Mouse (Mus musculus) cerebellum, adult 9-11 months (tissue): ENCODE measurements around the gene Loxl1.
"Not testable (repeated sequence)": the region's sequence is repeated elsewhere in the genome, so short reads cannot be mapped to it uniquely, and the experiment has no call there.

ENCODE experiments used
- DNase-seq: peaks from one replicate; pipeline ENCODE4 v3.0.0; 2022

The Loxl1 gene

GRCm38 (mm10) chr9:58275115-58275774 is 37.7 kb downstream of the Loxl1 start:
- peak; percentile 42 for DNase-seq

GRCm38 (mm10) chr9:58274626-58275025 is 38.4 kb downstream of the Loxl1 start:
- no peak for DNase-seq

GRCm38 (mm10) chr9:58274101-58274604 is 38.8 kb downstream of the Loxl1 start:
- no peak for DNase-seq

- DNase-seq, result no peak
Measured at GRCm38 (mm10) chr9:58272855-58273254, 40.1 kb downstream of the Loxl1 start.

GRCm38 (mm10) chr9:58272068-58272541 is 40.9 kb downstream of the Loxl1 start:
- no peak for DNase-seq

GRCm38 (mm10) chr9:58271551-58271950 is 41.4 kb downstream of the Loxl1 start:
- not testable (repeated sequence) for DNase-seq

- no peak for DNase-seq
Measured at GRCm38 (mm10) chr9:58271109-58271508, 41.9 kb downstream of the Loxl1 start.

- DNase-seq, result no peak
Measured at GRCm38 (mm10) chr9:58270081-58270480, 42.9 kb downstream of the Loxl1 start.

- DNase-seq, result peak; percentile 49
Measured at GRCm38 (mm10) chr9:58268384-58269313, 44.3 kb downstream of the Loxl1 start.

GRCm38 (mm10) chr9:58267046-58267445 is 45.9 kb downstream of the Loxl1 start:
- DNase-seq, result no peak

- DNase-seq, result no peak
Measured at GRCm38 (mm10) chr9:58266571-58267011, 46.4 kb downstream of the Loxl1 start.

- DNase-seq, result no peak
Measured at GRCm38 (mm10) chr9:58265368-58265767, 47.6 kb downstream of the Loxl1 start.

- no peak for DNase-seq
Measured at GRCm38 (mm10) chr9:58262507-58262906, 50.5 kb downstream of the Loxl1 start.

- DNase-seq, result no peak
Measured at GRCm38 (mm10) chr9:58255704-58256685, 57.0 kb downstream of the Loxl1 start.

GRCm38 (mm10) chr9:58255105-58255504 is 57.9 kb downstream of the Loxl1 start:
- DNase-seq, result no peak

- DNase-seq, result not testable (repeated sequence)
Measured at GRCm38 (mm10) chr9:58253805-58254122, 59.2 kb downstream of the Loxl1 start.

GRCm38 (mm10) chr9:58253033-58253804 is 59.8 kb downstream of the Loxl1 start, which contains the start of gene Stoml1:
Gene Stoml1 (plus strand): TSS chr9:58253164.
- peak; percentile 93 for DNase-seq

- not testable (repeated sequence) for DNase-seq
Measured at GRCm38 (mm10) chr9:58250730-58251129, 62.3 kb downstream of the Loxl1 start.

GRCm38 (mm10) chr9:58250322-58250721 is 62.7 kb downstream of the Loxl1 start:
- no peak for DNase-seq

GRCm38 (mm10) chr9:58249592-58250192 is 63.3 kb downstream of the Loxl1 start, which contains the start of gene Pml:
Gene Pml (minus strand): TSS chr9:58249786.
- DNase-seq, result peak; percentile 66
